Mouse (Mus musculus) cerebellum, adult 2 months (tissue): ENCODE measurements around the gene P3h3.

Experiments used
- CTCF ChIP-seq: fragments of 200-500 bp; IDR thresholded peaks from 2 replicates; pipeline ENCODE4 v1.5.1; 2011; ENCODE audit warnings: low read depth, mild to moderate bottlenecking, control low read depth, low read length, moderate library complexity, borderline replicate concordance; ENCODE audit not compliant: insufficient read depth
- POLR2A ChIP-seq: fragments of 200-500 bp; IDR thresholded peaks from 2 replicates; pipeline ENCODE4 v1.6.1; 2011; ENCODE audit warnings: low read length, control low read depth, borderline replicate concordance; ENCODE audit not compliant: insufficient read depth

GRCm38 (mm10) chr6:124813933-124814332 lies 43.6 kb downstream of the P3h3 start, which contains the start of gene Tpi1:
- TF ChIP-seq POLR2A (peak; percentile 99; the same call in 1 of the 2 replicates), CTCF (no peak)
